Mouse (Mus musculus): Measurements from ENCODE around the gene Tubb5. TPM values are rescaled to one million over a fixed set of nuclear protein-coding genes. Genes with fewer than 3 reads are reported as not detected.

Tubb5 gene
- 29.3 TPM for polyA plus RNA-seq (2015; fragmentation: Illumina TruSeq; extraction: RNeasy Lipid Tissue Mini Kit (QIAGEN cat#74804); ENCODE audit: insufficient read depth, low read depth, low replicate concordance)

DNA sequence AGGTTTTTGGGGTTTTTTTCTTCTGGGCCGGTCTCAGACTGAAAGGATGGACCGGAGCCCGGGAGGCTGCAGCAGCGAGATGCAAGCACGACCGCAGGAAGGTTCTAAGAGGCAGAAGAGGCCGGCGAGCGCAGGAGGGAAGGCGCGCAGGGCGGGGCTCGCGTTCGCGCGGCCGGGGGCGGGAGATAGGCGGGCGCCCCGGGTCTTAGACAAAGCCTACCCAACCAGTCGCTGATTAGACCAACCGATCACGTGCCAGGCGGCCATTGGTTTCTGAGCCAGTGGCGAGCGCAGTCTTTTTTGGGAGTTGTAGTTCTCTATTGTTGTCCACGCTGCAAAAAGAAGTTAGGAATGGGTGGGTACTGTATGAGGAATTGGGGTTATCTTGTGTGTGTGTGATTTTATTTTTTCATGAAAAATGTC, at the start of gene Tubb5:
Gene Tubb5, minus strand, starts transcription at position 185 of the 423 bp plus-strand sequence.

GRCm38 (mm10) chr17:35879245-35880057, 41.3 kb upstream of the Tubb5 start, which contains the start of gene Dhx16:
Gene Dhx16 (plus strand): TSS chr17:35879819.

GRCm38 (mm10) chr17:35865481-35866280, 27.6 kb upstream of the Tubb5 start, which contains the start of gene Ppp1r18:
Gene Ppp1r18 (plus strand): TSS chr17:35865593.

DNA sequence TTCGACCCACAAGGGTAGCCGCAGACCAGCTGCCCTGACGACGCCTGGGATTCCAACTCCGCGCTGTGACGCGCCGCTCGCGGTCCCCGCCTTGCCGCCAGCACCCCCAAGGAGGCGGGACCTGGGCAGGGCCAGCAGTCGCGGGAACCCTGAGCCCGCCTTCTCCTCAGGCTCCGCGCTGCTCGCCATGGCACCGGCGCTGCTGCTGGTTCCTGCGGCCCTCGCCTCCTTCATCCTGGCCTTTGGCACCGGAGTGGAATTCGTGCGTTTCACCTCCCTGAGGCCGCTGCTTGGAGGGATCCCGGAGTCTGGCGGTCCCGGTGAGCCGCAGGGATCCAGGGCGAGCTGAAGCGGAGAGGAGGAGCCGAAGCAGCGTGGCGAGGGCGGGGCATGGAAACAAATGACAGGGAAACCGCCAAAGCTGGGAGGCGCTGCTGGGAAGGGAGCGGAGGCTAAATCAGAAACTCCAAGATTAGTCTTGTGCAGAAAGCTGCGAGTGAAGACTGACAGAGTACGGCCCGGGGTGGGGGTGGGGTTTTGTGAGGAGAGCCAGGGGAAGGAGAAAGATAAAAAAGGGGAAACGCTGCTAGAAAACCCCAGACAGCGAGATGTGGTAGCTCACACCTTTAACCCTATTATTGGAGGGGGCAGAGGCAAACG, 23.2 kb upstream of the Tubb5 start, which contains the start of gene Nrm:
Gene Nrm, plus strand, starts transcription at position 121 of the 660 bp plus-strand sequence.

DNA sequence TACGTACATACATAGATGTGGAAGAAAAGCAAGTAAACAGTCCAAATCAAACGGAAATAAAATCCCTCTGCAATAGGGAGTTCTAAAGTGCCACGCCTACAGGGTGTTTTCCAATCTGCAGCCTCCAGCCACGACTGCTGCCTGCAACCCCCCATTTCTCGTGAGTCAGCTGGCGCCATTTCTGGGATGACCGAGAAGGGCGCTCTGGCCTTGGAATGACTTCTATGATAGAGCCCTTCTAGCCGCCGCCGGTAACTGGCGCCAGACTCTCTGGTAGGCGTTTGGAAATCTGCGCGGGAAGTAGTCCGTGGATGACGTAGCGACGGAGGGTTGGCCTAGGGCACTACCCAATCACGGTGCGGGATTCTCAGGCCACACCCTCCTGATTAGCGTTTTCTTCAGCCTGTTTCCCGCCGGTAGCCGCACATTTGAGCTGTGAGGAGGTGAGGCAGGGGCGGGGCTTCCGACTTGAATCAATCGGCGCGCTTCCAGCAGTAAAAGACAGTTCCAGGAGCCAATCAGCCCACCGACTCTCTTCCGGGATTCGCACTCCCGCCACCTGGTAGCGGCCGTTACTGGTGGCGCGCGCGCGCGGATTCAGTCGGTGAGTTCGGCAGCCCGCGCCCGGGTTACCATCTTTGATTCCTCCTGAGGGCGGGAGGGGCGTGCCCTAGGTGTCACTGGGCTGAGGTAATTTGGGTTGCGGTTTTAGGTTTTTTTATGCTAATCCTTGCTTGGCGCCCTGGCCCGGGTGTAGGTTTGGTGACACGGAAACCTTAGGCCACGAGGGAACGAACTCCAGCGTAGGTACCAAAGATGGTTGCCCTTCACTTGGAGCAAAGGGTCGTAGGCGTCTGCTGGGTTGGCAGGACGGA, 3.2 kb upstream of the Tubb5 start, which contains the start of gene Mdc1:
Gene Mdc1, plus strand, starts transcription at position 440 of the 875 bp plus-strand sequence.

DNA sequence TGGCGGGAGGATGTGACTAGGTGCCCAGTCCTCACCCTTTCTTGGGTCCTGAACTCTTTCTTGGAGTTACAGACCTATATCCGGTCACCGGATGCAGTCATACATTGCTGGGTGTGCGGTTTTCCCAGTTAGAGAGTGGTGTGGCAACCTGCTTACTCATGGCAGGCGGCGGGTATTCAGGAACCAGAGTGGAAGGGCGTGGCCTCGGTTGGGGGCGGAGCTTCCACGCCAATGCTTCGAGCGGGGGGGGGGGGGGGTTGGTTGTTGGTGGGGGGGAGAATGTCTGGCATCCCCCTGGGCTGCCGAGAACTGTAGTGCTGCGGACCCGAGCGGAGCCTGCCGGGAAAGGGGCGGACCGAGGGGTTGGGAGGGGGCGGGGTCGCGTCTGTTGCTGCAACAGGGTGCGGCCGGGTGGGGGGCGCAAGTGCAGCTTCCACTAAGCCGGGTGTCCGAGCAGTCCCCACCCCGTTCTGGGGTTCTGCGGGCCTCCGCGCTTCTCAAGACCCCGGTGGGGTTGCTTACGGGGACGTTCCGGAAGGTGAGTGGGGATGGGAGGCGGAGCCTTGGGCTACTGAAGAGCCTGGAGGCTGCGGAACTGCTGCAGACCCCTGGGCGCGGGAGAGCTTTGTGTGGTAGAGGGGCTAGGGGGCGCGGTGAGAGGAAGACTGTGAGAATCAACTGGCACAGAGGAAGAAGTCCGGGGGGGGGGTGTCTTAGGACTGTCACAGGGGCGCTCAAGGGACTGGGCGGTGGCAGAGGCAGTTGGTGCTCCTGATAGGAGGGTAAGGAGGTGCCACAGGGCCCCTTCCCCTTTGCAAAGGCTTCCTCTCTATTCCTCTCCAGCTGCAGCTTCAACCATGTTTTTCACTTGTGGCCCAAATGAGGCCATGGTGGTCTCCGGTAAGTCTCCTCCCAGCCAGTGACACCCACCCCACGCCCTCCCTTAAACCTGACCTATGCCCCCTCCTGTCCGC, 14.9 kb downstream of the Tubb5 start, which contains the start of gene Flot1:
Gene Flot1, plus strand, starts transcription at position 267 of the 974 bp plus-strand sequence.

DNA sequence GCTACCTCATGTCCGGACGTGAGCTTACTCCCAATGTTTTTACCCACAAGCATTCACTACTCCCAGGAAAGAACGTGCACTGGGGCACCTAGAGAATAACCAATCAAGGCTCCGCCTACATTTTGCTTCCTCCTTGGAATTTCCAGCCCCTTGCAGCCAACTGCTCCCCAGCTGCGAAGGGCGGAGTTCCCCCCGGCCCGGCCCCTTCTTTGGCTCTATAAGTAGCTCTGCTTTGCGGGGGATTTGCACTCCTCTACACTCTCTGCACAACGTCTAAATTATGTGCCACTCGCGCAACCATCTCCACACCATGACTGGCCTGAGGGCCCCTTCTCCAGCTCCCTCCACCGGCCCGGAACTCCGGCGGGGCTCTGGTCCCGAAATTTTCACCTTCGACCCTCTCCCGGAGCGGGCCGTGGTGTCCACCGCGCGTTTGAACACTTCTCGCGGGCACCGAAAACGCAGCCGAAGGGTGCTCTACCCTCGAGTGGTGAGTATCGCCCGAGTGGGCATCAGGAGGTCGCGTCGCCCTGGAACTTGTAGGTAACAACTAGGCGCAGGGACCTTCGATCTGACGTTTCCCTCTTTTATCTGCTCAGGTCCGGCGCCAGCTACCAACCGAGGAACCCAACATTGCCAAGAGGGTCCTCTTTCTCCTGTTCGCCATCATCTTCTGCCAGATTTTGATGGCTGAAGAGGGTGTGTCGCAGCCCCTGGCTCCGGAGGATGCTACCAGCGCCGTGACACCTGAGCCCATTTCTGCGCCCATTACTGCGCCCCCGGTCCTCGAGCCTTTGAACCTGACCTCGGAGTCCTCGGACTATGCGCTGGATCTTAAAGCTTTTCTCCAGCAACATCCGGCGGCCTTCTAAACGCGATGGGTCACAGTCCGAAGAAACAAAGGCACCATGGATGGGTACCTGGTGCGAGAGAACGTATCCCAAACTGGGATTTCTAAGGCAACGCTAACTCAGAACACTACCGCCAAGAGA, 16.4 kb downstream of the Tubb5 start, which contains the start of gene Ier3:
Gene Ier3, plus strand, starts transcription at position 246 of the 992 bp plus-strand sequence.

Other genes with a start within 250 kb of the Tubb5 start
- gene Sfta2, start 236.8 kb downstream of the Tubb5 start, polyA plus RNA-seq (2015; fragmentation: Illumina TruSeq; extraction: RNeasy Lipid Tissue Mini Kit (QIAGEN cat#74804); ENCODE audit: insufficient read depth, low read depth, low replicate concordance), result not detected
- not detected for gene Gm9573, start 211.7 kb downstream of the Tubb5 start, polyA plus RNA-seq (2015; fragmentation: Illumina TruSeq; extraction: RNeasy Lipid Tissue Mini Kit (QIAGEN cat#74804); ENCODE audit: insufficient read depth, low read depth, low replicate concordance)
- not detected for gene Mucl3, start 194.6 kb downstream of the Tubb5 start, polyA plus RNA-seq (2015; fragmentation: Illumina TruSeq; extraction: RNeasy Lipid Tissue Mini Kit (QIAGEN cat#74804); ENCODE audit: insufficient read depth, low read depth, low replicate concordance)
- 5.8 TPM for gene Vars2, start 170.7 kb downstream of the Tubb5 start, polyA plus RNA-seq (2015; fragmentation: Illumina TruSeq; extraction: RNeasy Lipid Tissue Mini Kit (QIAGEN cat#74804); ENCODE audit: insufficient read depth, low read depth, low replicate concordance)
- gene Gtf2h4, start 164.6 kb downstream of the Tubb5 start, polyA plus RNA-seq (2015; fragmentation: Illumina TruSeq; extraction: RNeasy Lipid Tissue Mini Kit (QIAGEN cat#74804); ENCODE audit: insufficient read depth, low read depth, low replicate concordance), result 4.2 TPM
- gene Ddr1, start 133.7 kb downstream of the Tubb5 start, polyA plus RNA-seq (2015; fragmentation: Illumina TruSeq; extraction: RNeasy Lipid Tissue Mini Kit (QIAGEN cat#74804); ENCODE audit: insufficient read depth, low read depth, low replicate concordance), result 10.7 TPM
- gene Ier3, start 16.6 kb downstream of the Tubb5 start, polyA plus RNA-seq (2015; fragmentation: Illumina TruSeq; extraction: RNeasy Lipid Tissue Mini Kit (QIAGEN cat#74804); ENCODE audit: insufficient read depth, low read depth, low replicate concordance), result 6.9 TPM
- 16.0 TPM for gene Flot1, start 15.1 kb downstream of the Tubb5 start, polyA plus RNA-seq (2015; fragmentation: Illumina TruSeq; extraction: RNeasy Lipid Tissue Mini Kit (QIAGEN cat#74804); ENCODE audit: insufficient read depth, low read depth, low replicate concordance)
- 2.3 TPM for gene Mdc1, start 3.2 kb upstream of the Tubb5 start, polyA plus RNA-seq (2015; fragmentation: Illumina TruSeq; extraction: RNeasy Lipid Tissue Mini Kit (QIAGEN cat#74804); ENCODE audit: insufficient read depth, low read depth, low replicate concordance)
- 0.76 TPM for gene Nrm, start 23.0 kb upstream of the Tubb5 start, polyA plus RNA-seq (2015; fragmentation: Illumina TruSeq; extraction: RNeasy Lipid Tissue Mini Kit (QIAGEN cat#74804); ENCODE audit: insufficient read depth, low read depth, low replicate concordance)
- gene Ppp1r18, start 27.3 kb upstream of the Tubb5 start, polyA plus RNA-seq (2015; fragmentation: Illumina TruSeq; extraction: RNeasy Lipid Tissue Mini Kit (QIAGEN cat#74804); ENCODE audit: insufficient read depth, low read depth, low replicate concordance), result 9.8 TPM
- gene Dhx16, start 41.5 kb upstream of the Tubb5 start, polyA plus RNA-seq (2015; fragmentation: Illumina TruSeq; extraction: RNeasy Lipid Tissue Mini Kit (QIAGEN cat#74804); ENCODE audit: insufficient read depth, low read depth, low replicate concordance), result 72.9 TPM
- gene 2310061I04Rik, start 59.1 kb upstream of the Tubb5 start, polyA plus RNA-seq (2015; fragmentation: Illumina TruSeq; extraction: RNeasy Lipid Tissue Mini Kit (QIAGEN cat#74804); ENCODE audit: insufficient read depth, low read depth, low replicate concordance), result 16.8 TPM
- gene Atat1, start 71.8 kb upstream of the Tubb5 start, polyA plus RNA-seq (2015; fragmentation: Illumina TruSeq; extraction: RNeasy Lipid Tissue Mini Kit (QIAGEN cat#74804); ENCODE audit: insufficient read depth, low read depth, low replicate concordance), result 9.7 TPM
- gene Mrps18b, start 78.1 kb upstream of the Tubb5 start, polyA plus RNA-seq (2015; fragmentation: Illumina TruSeq; extraction: RNeasy Lipid Tissue Mini Kit (QIAGEN cat#74804); ENCODE audit: insufficient read depth, low read depth, low replicate concordance), result 23.0 TPM
- gene Ppp1r10, start 78.1 kb upstream of the Tubb5 start, polyA plus RNA-seq (2015; fragmentation: Illumina TruSeq; extraction: RNeasy Lipid Tissue Mini Kit (QIAGEN cat#74804); ENCODE audit: insufficient read depth, low read depth, low replicate concordance), result 11.8 TPM
- 22.7 TPM for gene Abcf1, start 131.5 kb upstream of the Tubb5 start, polyA plus RNA-seq (2015; fragmentation: Illumina TruSeq; extraction: RNeasy Lipid Tissue Mini Kit (QIAGEN cat#74804); ENCODE audit: insufficient read depth, low read depth, low replicate concordance)
- 11.9 TPM for gene Gnl1, start 141.5 kb upstream of the Tubb5 start, polyA plus RNA-seq (2015; fragmentation: Illumina TruSeq; extraction: RNeasy Lipid Tissue Mini Kit (QIAGEN cat#74804); ENCODE audit: insufficient read depth, low read depth, low replicate concordance)
- gene Prr3, start 141.9 kb upstream of the Tubb5 start, polyA plus RNA-seq (2015; fragmentation: Illumina TruSeq; extraction: RNeasy Lipid Tissue Mini Kit (QIAGEN cat#74804); ENCODE audit: insufficient read depth, low read depth, low replicate concordance), result 6.7 TPM
- 3.1 TPM for gene H2-T24, start 182.3 kb upstream of the Tubb5 start, polyA plus RNA-seq (2015; fragmentation: Illumina TruSeq; extraction: RNeasy Lipid Tissue Mini Kit (QIAGEN cat#74804); ENCODE audit: insufficient read depth, low read depth, low replicate concordance)
- gene H2-T23, start 194.5 kb upstream of the Tubb5 start, polyA plus RNA-seq (2015; fragmentation: Illumina TruSeq; extraction: RNeasy Lipid Tissue Mini Kit (QIAGEN cat#74804); ENCODE audit: insufficient read depth, low read depth, low replicate concordance), result 29.4 TPM
- gene H2-T22, start 204.4 kb upstream of the Tubb5 start, polyA plus RNA-seq (2015; fragmentation: Illumina TruSeq; extraction: RNeasy Lipid Tissue Mini Kit (QIAGEN cat#74804); ENCODE audit: insufficient read depth, low read depth, low replicate concordance), result 16.3 TPM
- gene Gm6034, start 204.7 kb upstream of the Tubb5 start, polyA plus RNA-seq (2015; fragmentation: Illumina TruSeq; extraction: RNeasy Lipid Tissue Mini Kit (QIAGEN cat#74804); ENCODE audit: insufficient read depth, low read depth, low replicate concordance), result not detected
- not detected for gene Gm11127, start 220.1 kb upstream of the Tubb5 start, polyA plus RNA-seq (2015; fragmentation: Illumina TruSeq; extraction: RNeasy Lipid Tissue Mini Kit (QIAGEN cat#74804); ENCODE audit: insufficient read depth, low read depth, low replicate concordance)

All from pancreas, adult 10 weeks (tissue).